Mouse (Mus musculus): ENCODE measurements around the gene Galnt4. TPM values are rescaled to one million over a fixed set of nuclear protein-coding genes. Genes with fewer than 3 reads are reported as not detected.

Gene Galnt4
- 1.5 and 2.4 TPM in 2 replicates for polyA plus RNA-seq (2012; rRNA removed)

DNA sequence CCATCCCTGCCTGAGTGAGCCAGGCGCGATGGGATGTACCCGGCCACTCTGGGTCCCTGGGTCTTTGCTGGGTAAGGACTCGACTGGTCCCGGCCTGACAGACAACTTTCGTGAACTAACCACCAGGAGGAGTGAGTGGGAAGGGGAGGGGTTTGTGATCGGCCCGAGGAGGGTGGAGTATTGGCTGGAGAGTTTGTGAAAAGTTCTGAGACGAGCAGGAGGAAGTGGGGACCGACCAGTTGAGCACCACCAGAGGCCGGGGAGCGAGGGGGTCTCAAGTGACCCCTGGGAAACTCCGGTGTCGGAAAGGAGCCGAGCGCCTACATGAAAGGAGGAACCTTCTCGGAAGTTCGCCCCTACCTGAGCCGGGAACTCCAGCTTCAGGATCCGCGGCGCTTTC, at the start of gene Galnt4:
TSS of gene Galnt4 (plus strand) at position 196 of the 400 bp plus-strand sequence.

DNA sequence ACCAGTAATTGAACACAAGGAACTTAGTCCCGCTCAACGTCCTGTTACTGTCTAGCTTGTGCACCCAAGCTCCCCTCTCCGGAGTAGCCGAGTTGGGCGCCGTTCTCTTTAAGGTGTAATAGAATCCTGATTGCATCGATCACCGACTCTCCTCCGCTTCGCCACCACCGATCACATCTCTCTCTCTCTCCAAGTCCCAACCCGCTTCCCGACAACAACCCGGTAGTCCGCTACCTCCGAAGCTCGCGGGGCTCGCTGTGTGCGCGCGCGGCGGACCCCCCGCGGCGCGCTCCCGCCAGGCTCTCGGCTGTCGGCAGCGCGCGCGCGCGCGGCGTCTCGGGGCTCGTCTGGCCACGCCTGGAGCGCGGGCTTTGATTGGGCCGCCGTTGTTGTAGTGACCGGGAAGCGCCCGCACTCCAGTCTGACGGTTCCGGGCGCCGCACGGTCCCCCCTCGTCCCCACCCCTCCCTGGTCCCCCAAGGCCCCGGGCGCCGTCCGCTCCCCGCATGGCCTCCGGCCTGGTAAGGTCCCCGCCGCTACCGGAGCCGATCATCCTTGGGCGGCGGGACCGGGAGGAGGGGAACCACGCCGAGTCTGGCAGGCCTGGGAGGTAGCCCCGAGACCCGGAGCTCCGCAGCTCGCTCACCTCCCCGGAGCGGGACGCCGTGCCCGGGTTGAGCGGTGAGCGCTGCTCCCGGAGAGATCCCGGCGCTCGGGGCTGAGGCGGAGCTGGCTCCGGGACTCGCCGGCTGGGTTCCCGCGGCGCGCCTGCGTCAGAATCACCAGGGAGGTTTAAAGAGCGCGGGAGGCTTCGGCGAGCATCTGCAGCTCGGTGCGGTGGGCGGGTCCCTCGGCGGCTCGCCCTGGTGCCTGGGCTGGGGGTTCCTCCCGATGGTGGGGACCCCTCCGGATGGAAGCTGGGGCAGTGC, 992 bp upstream of the Galnt4 start, which contains the start of gene Poc1b:
TSS of gene Poc1b (plus strand) at position 334 of the 929 bp plus-strand sequence.

DNA sequence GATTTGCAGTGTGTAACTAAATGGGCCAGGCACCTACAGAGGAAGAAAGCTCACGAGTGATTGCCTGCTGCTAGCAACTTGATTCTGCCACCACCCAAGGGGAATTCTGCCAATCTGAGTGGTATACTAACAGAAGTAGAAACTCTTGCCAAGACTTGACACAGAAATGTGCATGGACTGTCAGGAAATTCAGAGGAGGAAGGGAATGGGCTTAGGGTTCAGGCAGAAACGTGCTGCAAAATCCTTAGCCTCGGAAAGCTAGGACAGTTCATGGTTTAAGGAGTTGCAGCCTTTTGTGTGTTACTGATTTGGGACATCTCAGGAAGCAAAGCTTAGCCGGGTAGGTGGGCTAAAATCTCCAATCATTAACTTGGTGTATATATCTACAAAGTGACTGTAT, 18.3 kb downstream of the Galnt4 start, which contains the start of gene Phxr2:
TSS of gene Phxr2 (minus strand) at position 101 of the 400 bp plus-strand sequence.

Other genes with a start within 250 kb of the Galnt4 start
- 46.9 and 57.1 TPM in 2 replicates for gene Atp2b1, start 193.8 kb upstream of the Galnt4 start, polyA plus RNA-seq (2012; rRNA removed)
- gene Poc1b, start 1.1 kb upstream of the Galnt4 start, polyA plus RNA-seq (2012; rRNA removed): 33.0 and 36.2 TPM in 2 replicates
- gene Phxr2, start 18.2 kb downstream of the Galnt4 start, polyA plus RNA-seq (2012; rRNA removed): not detected in 2 replicates
- gene Dusp6, start 155.1 kb downstream of the Galnt4 start, polyA plus RNA-seq (2012; rRNA removed): 28.7 and 58.0 TPM in 2 replicates